Mouse (Mus musculus): Measurements from ENCODE around the gene Ints4.
A peak's percentile ranks its signal among the peaks of the same experiment; 100 is the strongest.
"Not testable (repeated sequence)": the region's sequence is repeated elsewhere in the genome, so short reads cannot be mapped to it uniquely, and the experiment has no call there.

Ints4 gene

DNA sequence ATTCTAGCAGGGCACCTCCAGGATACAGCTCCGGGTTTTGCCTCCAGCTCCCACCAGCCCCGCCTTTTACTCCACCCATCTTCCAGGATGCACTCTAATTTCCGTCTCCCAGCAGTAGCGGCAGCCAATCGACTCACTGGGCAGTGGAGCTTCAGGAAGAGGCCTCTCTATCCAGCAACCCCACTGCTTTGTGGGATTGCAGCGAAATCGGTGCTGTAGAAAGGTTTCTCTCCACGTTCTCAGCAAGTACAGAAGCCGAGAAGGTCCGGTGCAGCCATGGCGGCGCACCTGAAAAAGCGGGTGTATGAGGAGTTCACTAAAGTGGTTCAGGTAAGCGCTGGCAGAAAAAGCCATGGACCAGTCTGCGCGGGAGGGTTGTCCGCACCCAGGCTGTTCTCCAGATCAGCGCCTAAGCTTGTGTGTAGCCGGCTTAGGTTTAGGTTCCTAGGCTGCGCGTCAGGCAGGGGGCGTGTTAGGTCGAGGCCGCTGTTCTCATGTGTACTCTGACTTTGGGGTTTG, at the start of gene Ints4:
Ints4 (plus strand) TSS at position 136 of the 519 bp plus-strand sequence.
- peak; percentile 83 for DNase-seq (ENCODE audit: low read depth, low spot score)
- Histone ChIP-seq H3K36me3 (ENCODE audit: control insufficient read depth, insufficient read depth, low read length, poor library complexity, severe bottlenecking) (peaks cover 6% of the 10 kb centered on the region; the same call in 1 of the 2 replicates), H3K27me3 (ENCODE audit: control insufficient read depth, insufficient read depth, low read length, poor library complexity, severe bottlenecking) (no peaks in the 10 kb centered on the region)

GRCm38 (mm10) chr7:97433517-97433916, 47.2 kb upstream of the Ints4 start:
- DNase-seq (ENCODE audit: low read depth, low spot score); H3K27me3 ChIP-seq (ENCODE audit: control insufficient read depth, insufficient read depth, low read length, poor library complexity, severe bottlenecking); H3K36me3 ChIP-seq (ENCODE audit: control insufficient read depth, insufficient read depth, low read length, poor library complexity, severe bottlenecking): not testable (repeated sequence)

GRCm38 (mm10) chr7:97434517-97434916, 46.2 kb upstream of the Ints4 start:
- no peaks in the 10 kb centered on the region for H3K36me3 ChIP-seq (ENCODE audit: control insufficient read depth, insufficient read depth, low read length, poor library complexity, severe bottlenecking)
- DNase-seq (ENCODE audit: low read depth, low spot score) = no peak
- no peaks in the 10 kb centered on the region for H3K27me3 ChIP-seq (ENCODE audit: control insufficient read depth, insufficient read depth, low read length, poor library complexity, severe bottlenecking)

GRCm38 (mm10) chr7:97438986-97439385, 41.8 kb upstream of the Ints4 start:
- no peaks in the 10 kb centered on the region for H3K27me3 ChIP-seq (ENCODE audit: control insufficient read depth, insufficient read depth, low read length, poor library complexity, severe bottlenecking)
- no peaks in the 10 kb centered on the region for H3K36me3 ChIP-seq (ENCODE audit: control insufficient read depth, insufficient read depth, low read length, poor library complexity, severe bottlenecking)
- no peak for DNase-seq (ENCODE audit: low read depth, low spot score)

- Histone ChIP-seq H3K27me3 (ENCODE audit: control insufficient read depth, insufficient read depth, low read length, poor library complexity, severe bottlenecking) (no peaks in the 10 kb centered on the region), H3K36me3 (ENCODE audit: control insufficient read depth, insufficient read depth, low read length, poor library complexity, severe bottlenecking) (no peaks in the 10 kb centered on the region)
- no peak for DNase-seq (ENCODE audit: low read depth, low spot score)
These were observed 34.4 kb upstream of the Ints4 start for GRCm38 (mm10) chr7:97446171-97446925.

GRCm38 (mm10) chr7:97447050-97447531, 33.7 kb upstream of the Ints4 start:
- Histone ChIP-seq H3K27me3 (ENCODE audit: control insufficient read depth, insufficient read depth, low read length, poor library complexity, severe bottlenecking) (no peaks in the 10 kb centered on the region), H3K36me3 (ENCODE audit: control insufficient read depth, insufficient read depth, low read length, poor library complexity, severe bottlenecking) (no peaks in the 10 kb centered on the region)
- no peak for DNase-seq (ENCODE audit: low read depth, low spot score)

- not testable (repeated sequence) for H3K36me3 ChIP-seq (ENCODE audit: control insufficient read depth, insufficient read depth, low read length, poor library complexity, severe bottlenecking); DNase-seq (ENCODE audit: low read depth, low spot score); H3K27me3 ChIP-seq (ENCODE audit: control insufficient read depth, insufficient read depth, low read length, poor library complexity, severe bottlenecking)
These were observed 29.7 kb upstream of the Ints4 start, which contains the start of gene Kctd14 for GRCm38 (mm10) chr7:97451023-97451422. Kctd14 (plus strand) TSS chr7:97451323.

- Histone ChIP-seq H3K27me3 (ENCODE audit: control insufficient read depth, insufficient read depth, low read length, poor library complexity, severe bottlenecking) (no peaks in the 10 kb centered on the region), H3K36me3 (ENCODE audit: control insufficient read depth, insufficient read depth, low read length, poor library complexity, severe bottlenecking) (no peaks in the 10 kb centered on the region)
- no peak for DNase-seq (ENCODE audit: low read depth, low spot score)
These were observed 28.6 kb upstream of the Ints4 start for GRCm38 (mm10) chr7:97452196-97452595.

GRCm38 (mm10) chr7:97453141-97453921, 27.4 kb upstream of the Ints4 start:
- Histone ChIP-seq H3K36me3 (ENCODE audit: control insufficient read depth, insufficient read depth, low read length, poor library complexity, severe bottlenecking) (no peaks in the 10 kb centered on the region), H3K27me3 (ENCODE audit: control insufficient read depth, insufficient read depth, low read length, poor library complexity, severe bottlenecking) (no peaks in the 10 kb centered on the region)
- peak; percentile 42 for DNase-seq (ENCODE audit: low read depth, low spot score)

DNA sequence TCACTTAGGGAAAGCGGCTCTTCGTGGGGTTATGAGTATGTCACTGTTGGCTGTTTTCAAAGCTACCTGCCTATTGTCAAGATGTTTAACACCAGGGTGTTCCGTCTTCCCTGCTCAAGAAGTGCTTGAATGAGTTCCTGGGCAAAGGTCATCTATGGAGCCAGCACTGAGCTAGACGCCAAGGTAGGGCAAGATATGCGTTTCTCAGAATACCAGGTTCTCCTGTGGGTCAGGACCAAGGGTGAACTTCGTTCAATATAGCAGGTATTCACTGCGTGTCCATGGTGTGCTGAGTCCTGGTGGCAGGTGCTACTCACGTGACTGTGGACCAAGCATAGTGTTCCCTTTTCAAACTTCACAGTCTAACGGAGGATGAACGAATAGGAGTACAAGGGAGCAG, 26.0 kb upstream of the Ints4 start:
- H3K36me3 ChIP-seq (ENCODE audit: control insufficient read depth, insufficient read depth, low read length, poor library complexity, severe bottlenecking) = no peaks in the 10 kb centered on the region
- peak; percentile 34 for DNase-seq (ENCODE audit: low read depth, low spot score)
- no peaks in the 10 kb centered on the region for H3K27me3 ChIP-seq (ENCODE audit: control insufficient read depth, insufficient read depth, low read length, poor library complexity, severe bottlenecking)

DNA sequence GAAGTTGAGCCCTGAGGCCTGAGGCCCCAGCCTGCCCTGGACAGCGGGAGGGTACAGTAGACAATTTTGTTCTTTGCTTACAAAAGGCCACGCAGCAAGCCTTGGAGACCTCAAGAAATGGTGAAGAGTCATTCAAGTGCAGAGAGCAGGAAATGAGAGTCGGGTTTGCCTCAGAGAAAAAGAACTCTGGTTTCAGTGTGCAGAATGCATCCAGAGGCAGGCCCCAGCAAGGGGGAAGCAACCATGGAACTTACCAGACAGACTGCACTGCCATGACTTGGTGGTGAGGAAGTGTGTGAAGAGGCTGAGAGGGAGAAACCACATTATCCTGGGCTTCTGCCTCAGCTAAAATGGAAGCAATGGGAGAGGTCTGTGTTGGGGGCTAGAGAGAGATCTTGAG, 25.2 kb upstream of the Ints4 start:
- DNase-seq (ENCODE audit: low read depth, low spot score) = peak; percentile 54
- 0 out of 2 replicates have a peak, but pooled peaks cover 3% of the 10 kb centered on the region for H3K36me3 ChIP-seq (ENCODE audit: control insufficient read depth, insufficient read depth, low read length, poor library complexity, severe bottlenecking)

DNA sequence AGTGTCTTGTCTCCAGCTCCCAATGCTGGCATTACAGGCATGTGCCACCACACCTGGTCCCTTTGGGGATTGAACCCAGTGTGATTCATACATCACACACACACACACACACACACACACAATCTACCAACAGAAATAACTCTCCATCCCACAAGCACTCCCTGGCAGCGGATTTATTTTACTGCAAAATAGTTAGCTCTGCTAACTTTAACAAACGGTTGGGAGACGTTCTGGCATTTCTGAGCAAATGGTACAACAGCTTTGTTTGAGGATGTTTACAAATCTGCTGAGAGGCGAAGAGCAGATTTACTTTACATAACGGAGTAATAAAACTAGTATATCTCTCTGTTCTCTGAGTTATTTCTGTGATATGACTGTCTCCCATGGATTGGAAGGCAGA, 7.8 kb upstream of the Ints4 start:
- Histone ChIP-seq H3K27me3 (ENCODE audit: control insufficient read depth, insufficient read depth, low read length, poor library complexity, severe bottlenecking) (no peaks in the 10 kb centered on the region), H3K36me3 (ENCODE audit: control insufficient read depth, insufficient read depth, low read length, poor library complexity, severe bottlenecking) (no peaks in the 10 kb centered on the region)
- DNase-seq (ENCODE audit: low read depth, low spot score) = no peak

More for the DNA sequence above, 25.2 kb upstream of the Ints4 start:
- no peaks in the 10 kb centered on the region for H3K27me3 ChIP-seq (ENCODE audit: control insufficient read depth, insufficient read depth, low read length, poor library complexity, severe bottlenecking)

DNA sequence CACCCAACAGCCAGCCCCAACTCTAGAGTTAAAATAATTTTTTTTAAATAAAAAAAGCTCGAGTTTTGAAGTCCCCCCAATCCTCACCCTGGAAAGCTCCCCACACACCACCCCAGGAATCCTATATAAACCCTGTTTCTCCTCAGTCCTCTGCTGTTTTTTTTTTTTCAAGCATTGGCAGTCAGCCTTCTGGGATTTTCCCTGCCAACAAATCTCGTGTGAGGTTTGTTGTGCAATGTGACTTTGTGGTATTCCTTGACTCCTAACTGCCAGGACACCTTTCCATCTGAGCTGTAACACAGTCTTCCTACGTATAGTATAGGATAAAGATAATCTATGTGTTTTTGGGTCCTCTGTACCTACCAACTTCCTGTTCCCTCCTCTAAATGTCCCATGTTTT, 1.4 kb upstream of the Ints4 start:
- no peak for DNase-seq (ENCODE audit: low read depth, low spot score)
- no peaks in the 10 kb centered on the region for H3K27me3 ChIP-seq (ENCODE audit: control insufficient read depth, insufficient read depth, low read length, poor library complexity, severe bottlenecking)
- H3K36me3 ChIP-seq (ENCODE audit: control insufficient read depth, insufficient read depth, low read length, poor library complexity, severe bottlenecking) = no peaks in the 10 kb centered on the region

DNA sequence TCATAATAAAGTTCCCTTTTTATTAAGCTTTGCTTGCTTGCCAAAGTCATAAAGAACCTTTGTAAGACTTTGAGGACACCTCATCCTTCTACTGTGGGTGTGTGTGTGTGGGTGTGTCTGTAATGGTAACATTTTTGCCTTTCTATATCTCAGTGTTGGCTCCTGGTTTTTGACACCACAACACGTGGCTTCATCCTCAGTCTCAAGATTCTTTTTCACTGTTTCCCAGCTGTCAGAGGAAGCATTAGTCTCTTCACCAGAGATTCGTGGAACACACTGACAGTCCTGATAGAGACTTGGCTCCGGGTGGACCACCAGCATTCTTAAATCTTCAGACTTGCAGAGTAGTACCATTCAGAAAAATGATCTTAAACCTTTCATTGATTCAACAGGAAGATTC, 466 bp upstream of the Ints4 start:
- H3K27me3 ChIP-seq (ENCODE audit: control insufficient read depth, insufficient read depth, low read length, poor library complexity, severe bottlenecking) = no peaks in the 10 kb centered on the region
- H3K36me3 ChIP-seq (ENCODE audit: control insufficient read depth, insufficient read depth, low read length, poor library complexity, severe bottlenecking) = peaks cover under 1% of the 10 kb centered on the region; the same call in 1 of the 2 replicates
- no peak for DNase-seq (ENCODE audit: low read depth, low spot score)

- Histone ChIP-seq H3K36me3 (ENCODE audit: control insufficient read depth, insufficient read depth, low read length, poor library complexity, severe bottlenecking) (peaks cover 15% of the 10 kb centered on the region), H3K27me3 (ENCODE audit: control insufficient read depth, insufficient read depth, low read length, poor library complexity, severe bottlenecking) (no peaks in the 10 kb centered on the region)
- DNase-seq (ENCODE audit: low read depth, low spot score) = peak; percentile 57
These were observed 2.6 kb downstream of the Ints4 start for GRCm38 (mm10) chr7:97483378-97483777.
